Mouse (Mus musculus) MEL (cell line): ENCODE results near the gene Ass1. TPM values are rescaled to one million over a fixed set of nuclear protein-coding genes. Genes with fewer than 3 reads are reported as not detected.

ENCODE experiments used
- DNase-seq: peaks from one replicate; pipeline ENCODE4 v3.0.0; 2011; ENCODE audit warnings: low read depth, low spot score
- H3K27ac ChIP-seq: 2 replicates; pipeline ENCODE4 v1.5.1; 2012; ENCODE audit warnings: low read depth, mild to moderate bottlenecking, control low read depth, low read length, moderate library complexity; ENCODE audit not compliant: control insufficient read depth
- H3K27me3 ChIP-seq, 2 experiments: fragments of 150-350 bp in 1 of 2; sonication (generic) in 1 of 2; 2 replicates each; pipeline ENCODE4 v1.6.1; 2012; ENCODE audit warnings: low read length in 2 of 2, mild to moderate bottlenecking in 2 of 2, improper control_type of control experiment in 1 of 2, moderate library complexity in 1 of 2; ENCODE audit not compliant: insufficient read depth in 2 of 2, control insufficient read depth in 1 of 2
- H3K36me3 ChIP-seq, 2 experiments: 2 replicates each; pipeline ENCODE4 v1.6.1; 2012 to 2014; ENCODE audit warnings: low read length in 2 of 2, improper control_type of control experiment in 1 of 2, inconsistent platforms in 1 of 2, mild to moderate bottlenecking in 1 of 2; ENCODE audit not compliant: insufficient read depth in 2 of 2, control insufficient read depth in 1 of 2
- H3K4me1 ChIP-seq, 2 experiments: fragments of 150-350 bp in 1 of 2; sonication (generic) in 1 of 2; 2 replicates each; pipeline ENCODE4 v1.6.1; 2012; ENCODE audit warnings: low read length in 2 of 2, improper control_type of control experiment in 1 of 2, mild to moderate bottlenecking in 1 of 2; ENCODE audit not compliant: insufficient read depth in 2 of 2, control insufficient read depth in 1 of 2
- H3K4me3 ChIP-seq, 2 experiments: fragments of 150-350 bp in 1 of 2; sonication (generic) in 1 of 2; 2 replicates each; pipeline ENCODE4 v1.5.1; 2012; ENCODE audit warnings: low read depth in 2 of 2, low read length in 2 of 2, mild to moderate bottlenecking in 2 of 2, moderate library complexity in 2 of 2, control low read depth in 1 of 2, improper control_type of control experiment in 1 of 2; ENCODE audit not compliant: control insufficient read depth in 1 of 2, insufficient read depth in 1 of 2
- H3K79me2 ChIP-seq: 2 replicates; pipeline ENCODE4 v1.6.1; 2012; ENCODE audit warnings: mild to moderate bottlenecking, low read length, moderate library complexity; ENCODE audit not compliant: control insufficient read depth, poor library complexity, insufficient read depth
- H3K9ac ChIP-seq: 2 replicates; pipeline ENCODE4 v1.6.1; 2012; ENCODE audit warnings: low read depth, mild to moderate bottlenecking, control low read depth, low read length, moderate library complexity; ENCODE audit not compliant: control insufficient read depth, poor library complexity, severe bottlenecking
- H3K9me3 ChIP-seq: fragments of 150-350 bp; sonication (generic); replicated peaks from 2 replicates; pipeline ENCODE4 v1.6.1; 2012; ENCODE audit warnings: mild to moderate bottlenecking, low read length, improper control_type of control experiment, moderate library complexity; ENCODE audit not compliant: insufficient read depth
- BHLHE40 ChIP-seq: IDR thresholded peaks from 2 replicates; pipeline ENCODE4 v1.6.1; 2012; ENCODE audit warnings: low read depth, mild to moderate bottlenecking, inconsistent platforms, low read length, improper control_type of control experiment, borderline replicate concordance
- CHD1 ChIP-seq: IDR thresholded peaks from 2 replicates; pipeline ENCODE4 v1.6.1; 2012; ENCODE audit warnings: low read depth, mild to moderate bottlenecking, inconsistent platforms, low read length, improper control_type of control experiment
- E2F4 ChIP-seq: IDR thresholded peaks from 2 replicates; pipeline ENCODE4 v1.6.1; 2011; ENCODE audit warnings: low read depth, low read length, improper control_type of control experiment, borderline replicate concordance
- HCFC1 ChIP-seq: IDR thresholded peaks from 2 replicates; pipeline ENCODE4 v1.6.1; 2012; ENCODE audit warnings: low read depth, mild to moderate bottlenecking, inconsistent platforms, low read length, improper control_type of control experiment, moderate library complexity
- KAT2A ChIP-seq: conservative IDR thresholded peaks from 2 replicates; pipeline ENCODE4 v1.6.1; 2012; ENCODE audit warnings: low read depth, low read length, improper control_type of control experiment, inconsistent platforms
- MAFK ChIP-seq: IDR thresholded peaks from 2 replicates; pipeline ENCODE4 v1.6.1; 2011; ENCODE audit warnings: low read depth, mild to moderate bottlenecking, low read length, improper control_type of control experiment, borderline replicate concordance
- MAX ChIP-seq: IDR thresholded peaks from 2 replicates; pipeline ENCODE4 v1.6.1; 2011; ENCODE audit warnings: low read length, improper control_type of control experiment
- MAZ ChIP-seq: IDR thresholded peaks from 2 replicates; pipeline ENCODE4 v1.6.1; 2012; ENCODE audit warnings: low read depth, mild to moderate bottlenecking, inconsistent platforms, low read length, improper control_type of control experiment
- MEF2A ChIP-seq: IDR thresholded peaks from 2 replicates; pipeline ENCODE4 v1.6.1; 2014; ENCODE audit warnings: low read depth, mild to moderate bottlenecking, inconsistent platforms, low read length, improper control_type of control experiment; ENCODE audit not compliant: poor library complexity, insufficient replicate concordance, severe bottlenecking; ENCODE audit errors: extremely low read depth
- MXI1 ChIP-seq: IDR thresholded peaks from 2 replicates; pipeline ENCODE4 v1.6.1; 2011; ENCODE audit warnings: mild to moderate bottlenecking, low read depth, low read length, improper control_type of control experiment
- MYC ChIP-seq: IDR thresholded peaks from 2 replicates; pipeline ENCODE4 v1.6.1; 2011; ENCODE audit warnings: low read depth, mild to moderate bottlenecking, low read length, improper control_type of control experiment, moderate library complexity
- NRF1 ChIP-seq: IDR thresholded peaks from 2 replicates; pipeline ENCODE4 v1.6.1; 2014; ENCODE audit warnings: low read depth, mild to moderate bottlenecking, inconsistent platforms, low read length, improper control_type of control experiment, moderate library complexity; ENCODE audit not compliant: poor library complexity, insufficient read depth, severe bottlenecking
- POLR2A ChIP-seq, 2 experiments: IDR thresholded peaks; 2 replicates each; pipeline ENCODE4 v1.6.1; 2011 to 2012; ENCODE audit warnings: low read length in 2 of 2, mild to moderate bottlenecking in 2 of 2, control low read depth in 1 of 2, improper control_type of control experiment in 1 of 2, low read depth in 1 of 2, moderate library complexity in 1 of 2; ENCODE audit not compliant: control insufficient read depth in 1 of 2, insufficient read depth in 1 of 2, poor library complexity in 1 of 2
- RAD21 ChIP-seq: IDR thresholded peaks from 2 replicates; pipeline ENCODE4 v1.6.1; 2011; ENCODE audit warnings: mild to moderate bottlenecking, low read depth, low read length, improper control_type of control experiment
- RCOR1 ChIP-seq: IDR thresholded peaks from 2 replicates; pipeline ENCODE4 v1.6.1; 2012; ENCODE audit warnings: low read depth, mild to moderate bottlenecking, inconsistent platforms, low read length, improper control_type of control experiment
- SIN3A ChIP-seq: IDR thresholded peaks from 2 replicates; pipeline ENCODE4 v1.6.1; 2012; ENCODE audit warnings: low read length, improper control_type of control experiment, inconsistent platforms
- TAL1 ChIP-seq: IDR thresholded peaks from 2 replicates; pipeline ENCODE4 v1.6.1; 2012; ENCODE audit warnings: mild to moderate bottlenecking, inconsistent platforms, low read length, moderate library complexity, mixed read lengths
- TBP ChIP-seq: IDR thresholded peaks from 2 replicates; pipeline ENCODE4 v1.8.0; 2011; ENCODE audit warnings: low read depth, low read length, improper control_type of control experiment
- UBTF ChIP-seq: IDR thresholded peaks from 2 replicates; pipeline ENCODE4 v1.6.1; 2012; ENCODE audit warnings: low read depth, mild to moderate bottlenecking, inconsistent platforms, low read length, improper control_type of control experiment, moderate library complexity, borderline replicate concordance; ENCODE audit not compliant: insufficient read depth
- USF2 ChIP-seq, 2 experiments: IDR thresholded peaks; 2 replicates each; pipeline ENCODE4 v1.6.1; 2011 to 2012; ENCODE audit warnings: improper control_type of control experiment in 2 of 2, low read length in 2 of 2, borderline replicate concordance in 1 of 2, inconsistent platforms in 1 of 2, low read depth in 1 of 2, mild to moderate bottlenecking in 1 of 2; ENCODE audit not compliant: insufficient read depth in 1 of 2
- ZC3H11A ChIP-seq: IDR thresholded peaks from 2 replicates; pipeline ENCODE4 v1.6.1; 2012; ENCODE audit warnings: low read depth, mild to moderate bottlenecking, inconsistent platforms, low read length, improper control_type of control experiment
- ZKSCAN1 ChIP-seq: IDR thresholded peaks from 2 replicates; pipeline ENCODE4 v1.6.1; 2012; ENCODE audit warnings: low read depth, mild to moderate bottlenecking, inconsistent platforms, low read length, improper control_type of control experiment, moderate library complexity
- ZMIZ1 ChIP-seq: IDR thresholded peaks from 2 replicates; pipeline ENCODE4 v1.6.1; 2012; ENCODE audit warnings: low read depth, mild to moderate bottlenecking, inconsistent platforms, low read length, improper control_type of control experiment, moderate library complexity
- ZNF384 ChIP-seq: IDR thresholded peaks from 2 replicates; pipeline ENCODE4 v1.6.1; 2012; ENCODE audit warnings: low read depth, mild to moderate bottlenecking, inconsistent platforms, low read length, improper control_type of control experiment
- polyA plus RNA-seq, 2 experiments: library from polyadenylated mRNA; stranded (reverse) in 1 of 2; unstranded in 1 of 2; fragments of >175 nt in 1 of 2; fragments of >200 nt in 1 of 2; gene quantifications; 2 replicates each; pipeline versions ENCODE4 v1.2.1 to v1.2.4; 2012; ENCODE audit warnings: low replicate concordance in 2 of 2, low read depth in 1 of 2; ENCODE audit not compliant: insufficient read length in 2 of 2, insufficient read depth in 1 of 2, missing spikeins in 1 of 2
- total RNA-seq: library from RNA; depleted of rRNA; stranded (reverse); fragments of 300-350 nt; gene quantifications from 2 replicates; pipeline ENCODE4 v1.2.3, GENCODE M21; 2012

Gene Ass1
- total and polyA plus RNA-seq, 3 experiments, result 45.0 to 88.0 TPM; not detected in 1

- no peak for DNase-seq
- no peak overlapping the region for H3K4me3 ChIP-seq
Observed at GRCm38 (mm10) chr2:31521800-31522335, 51.9 kb downstream of the Ass1 start.

GRCm38 (mm10) chr2:31524641-31525040, 54.6 kb downstream of the Ass1 start:
- TF ChIP-seq MAZ, result no peak
- no peak for TF ChIP-seq SIN3A
- TF ChIP-seq MEF2A, result no peak
- no peak for TF ChIP-seq POLR2A (IDR thresholded peaks at IDR 0.05; ENCODE audit: control insufficient read depth in 1 of 2, insufficient read depth in 1 of 2, low read depth in 1 of 2, low read length in 2 of 2, poor library complexity in 1 of 2)
- no peak for TF ChIP-seq ZMIZ1
- TF ChIP-seq E2F4, result no peak
- no peak for TF ChIP-seq RCOR1
- no peak for TF ChIP-seq MAFK
- no peak for TF ChIP-seq RAD21
- TF ChIP-seq BHLHE40, result no peak
- no peak for TF ChIP-seq UBTF
- no peak for TF ChIP-seq TBP
- no peak for TF ChIP-seq TAL1
- Histone ChIP-seq H3K79me2 (no peaks in the 10 kb centered on the region), H3K27ac (no peak overlapping the region), H3K4me3 (no peak overlapping the region), H3K4me1 (no peaks in the 10 kb centered on the region), H3K27me3 (no peaks in the 10 kb centered on the region), H3K9me3 (no peaks in the 10 kb centered on the region), H3K36me3 (no peaks in the 10 kb centered on the region), H3K9ac (no peak overlapping the region)
- DNase-seq, result no peak

More at GRCm38 (mm10) chr2:31521800-31522335, 51.9 kb downstream of the Ass1 start:
- H3K79me2 ChIP-seq, result no peaks in the 10 kb centered on the region
- H3K27ac ChIP-seq, result no peak overlapping the region
- no peaks in the 10 kb centered on the region for H3K27me3 ChIP-seq
- TF ChIP-seq UBTF (no peak), RAD21 (no peak), ZNF384 (no peak)
- no peak overlapping the region for H3K9ac ChIP-seq
- no peaks in the 10 kb centered on the region for H3K4me1 ChIP-seq
- no peaks in the 10 kb centered on the region for H3K36me3 ChIP-seq
- no peaks in the 10 kb centered on the region for H3K9me3 ChIP-seq

GRCm38 (mm10) chr2:31525778-31526177, 55.8 kb downstream of the Ass1 start:
- Histone ChIP-seq H3K9me3 (no peaks in the 10 kb centered on the region), H3K4me1 (no peaks in the 10 kb centered on the region), H3K27me3 (no peaks in the 10 kb centered on the region), H3K4me3 (no peak overlapping the region), H3K27ac (no peak overlapping the region), H3K36me3 (no peaks in the 10 kb centered on the region)
- no peak for DNase-seq
- no peak for TF ChIP-seq POLR2A (IDR thresholded peaks at IDR 0.05; ENCODE audit: control insufficient read depth in 1 of 2, insufficient read depth in 1 of 2, low read depth in 1 of 2, low read length in 2 of 2, poor library complexity in 1 of 2)
- no peak for TF ChIP-seq TAL1
- no peak for TF ChIP-seq NRF1
- TF ChIP-seq CHD1, result no peak
- no peak for TF ChIP-seq MXI1
- no peak for TF ChIP-seq MAX
- no peak for TF ChIP-seq ZC3H11A
- TF ChIP-seq MAZ, result no peak
- TF ChIP-seq RAD21, result no peak
- TF ChIP-seq BHLHE40, result no peak
- no peak for TF ChIP-seq ZMIZ1
- TF ChIP-seq USF2 (IDR thresholded peaks at IDR 0.05; ENCODE audit: borderline replicate concordance in 1 of 2, insufficient read depth in 1 of 2, low read depth in 1 of 2, low read length in 2 of 2), result no peak
- TF ChIP-seq HCFC1, result no peak
- TF ChIP-seq KAT2A, result no peak
- TF ChIP-seq MYC, result no peak
- TF ChIP-seq ZKSCAN1, result no peak
- TF ChIP-seq, all 39 proteins: peak for 0
- Histone ChIP-seq H3K79me2 (no peaks in the 10 kb centered on the region), H3K9ac (no peak overlapping the region)
